Mouse (Mus musculus): ENCODE data around the gene Dhx32. TPM values are rescaled to one million over a fixed set of nuclear protein-coding genes. Genes with fewer than 3 reads are reported as not detected.

Gene Dhx32
- polyA plus RNA-seq, 1 experiment from 2014 or later = 72.3 TPM

DNA sequence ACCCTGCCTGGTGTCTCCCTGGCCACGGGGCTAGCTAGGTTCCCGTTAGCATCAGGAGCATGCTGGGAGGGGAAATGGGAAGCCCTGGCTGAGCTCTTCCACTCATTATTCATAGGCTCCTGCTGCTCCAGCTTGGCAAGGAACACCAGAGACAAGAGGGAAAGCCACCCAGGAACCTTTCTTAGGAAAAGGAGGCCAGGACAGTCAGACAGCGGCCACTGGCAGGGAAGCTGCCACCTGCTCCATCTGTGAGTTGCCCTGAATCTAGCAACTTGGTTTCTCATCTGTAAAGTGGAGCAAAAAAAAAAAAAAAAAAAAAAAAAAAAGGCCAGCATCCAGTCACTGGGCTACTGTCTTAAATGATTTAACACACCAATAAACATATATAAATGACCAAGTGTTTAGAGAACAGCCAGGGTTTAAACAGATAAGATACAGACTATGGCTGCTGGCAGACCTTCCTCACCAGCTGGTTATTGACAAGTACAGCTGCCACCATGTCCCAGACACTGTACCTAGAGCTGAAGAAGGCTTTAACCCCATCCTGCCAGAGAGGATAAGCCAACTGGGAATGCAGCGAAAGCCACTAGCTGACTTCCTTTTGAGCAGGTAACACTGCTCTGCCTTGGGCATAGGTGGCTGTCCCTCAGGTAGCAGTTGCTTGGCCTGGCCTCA, 50.4 kb downstream of the Dhx32 start:
- peaks cover 15% of the 10 kb centered on the region for H3K36me3 ChIP-seq (ENCODE audit: control insufficient read depth, insufficient read depth, low read length)
- H3K4me2 ChIP-seq (ENCODE audit: low read length) = no peak overlapping the region
- H3K9me3 ChIP-seq (ENCODE audit: control insufficient read depth, low read length) = no peaks in the 10 kb centered on the region
- H3K9ac ChIP-seq (ENCODE audit: low read length) = no peak overlapping the region
- no peak for ATAC-seq (replicated peaks; ENCODE audit: low FRiP score, low TSS enrichment, low read depth)
- no peak overlapping the region for H3K27ac ChIP-seq (ENCODE audit: low read depth)
- no peak overlapping the region for H3K4me3 ChIP-seq (ENCODE audit: low read depth, low read length)
- 58% methylated on average over 4 of the region's 4 CpGs for WGBS
- no peak for DNase-seq (ENCODE audit: low spot score)
- H3K27me3 ChIP-seq (replicated peaks; ENCODE audit: control insufficient read depth, insufficient read depth, low read length) = no peaks in the 10 kb centered on the region
- no peaks in the 10 kb centered on the region for H3K4me1 ChIP-seq (replicated peaks; ENCODE audit: control insufficient read depth, insufficient read depth, low read length)

DNA sequence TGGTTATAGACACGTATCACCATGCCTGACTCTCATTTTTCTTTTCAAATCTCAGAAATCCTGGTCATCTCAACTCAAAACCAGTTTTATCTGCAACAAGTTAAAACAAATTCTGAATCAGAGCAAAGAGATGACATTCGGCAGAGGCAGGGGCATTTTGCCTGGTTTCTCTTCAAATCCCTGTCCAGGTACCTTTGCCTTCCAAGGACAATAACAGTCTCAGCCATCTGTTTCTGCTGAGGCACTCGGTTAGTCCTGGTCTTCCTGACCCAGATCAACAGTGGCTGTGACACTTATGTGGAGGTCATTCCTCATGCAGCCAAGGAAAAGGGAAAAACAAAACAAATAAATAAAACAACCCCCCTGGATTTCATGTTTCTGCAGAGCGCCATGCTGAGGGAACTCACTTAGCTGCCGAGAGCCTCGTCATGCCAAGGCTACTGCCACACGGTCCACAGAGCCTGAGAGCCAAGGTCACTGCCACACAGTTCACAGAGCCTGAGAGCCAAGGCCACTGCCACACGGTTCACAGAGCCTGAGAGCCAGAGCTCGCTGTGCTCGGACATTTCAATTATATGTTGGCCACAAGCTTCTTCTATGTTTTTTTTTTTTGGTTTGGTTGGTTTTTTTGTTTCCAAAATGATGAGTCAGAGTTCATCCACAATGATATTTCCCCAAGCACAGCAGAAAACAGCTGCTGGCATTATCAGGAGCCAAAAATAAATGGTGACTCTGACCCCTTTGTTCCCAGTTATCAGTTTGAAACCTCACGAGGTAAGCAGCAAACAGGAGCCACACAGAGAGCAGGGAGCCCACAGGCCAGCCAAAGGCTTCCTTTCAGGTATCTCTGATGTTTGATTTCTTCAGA, 52.0 kb downstream of the Dhx32 start:
- ATAC-seq (replicated peaks; ENCODE audit: low FRiP score, low TSS enrichment, low read depth) (no peak), DNase-seq (ENCODE audit: low spot score) (no peak)
- Histone ChIP-seq H3K27ac (ENCODE audit: low read depth) (no peak overlapping the region), H3K4me2 (ENCODE audit: low read length) (no peak overlapping the region), H3K27me3 (replicated peaks; ENCODE audit: control insufficient read depth, insufficient read depth, low read length) (no peaks in the 10 kb centered on the region), H3K9ac (ENCODE audit: low read length) (no peak overlapping the region), H3K36me3 (ENCODE audit: control insufficient read depth, insufficient read depth, low read length) (peaks cover 13% of the 10 kb centered on the region; the same call in 1 of the 2 replicates), H3K4me3 (ENCODE audit: low read depth, low read length) (no peak overlapping the region), H3K9me3 (ENCODE audit: control insufficient read depth, low read length) (no peaks in the 10 kb centered on the region), H3K4me1 (replicated peaks; ENCODE audit: control insufficient read depth, insufficient read depth, low read length) (no peaks in the 10 kb centered on the region)
- WGBS = 83% methylated on average over 11 of the region's 11 CpGs

DNA sequence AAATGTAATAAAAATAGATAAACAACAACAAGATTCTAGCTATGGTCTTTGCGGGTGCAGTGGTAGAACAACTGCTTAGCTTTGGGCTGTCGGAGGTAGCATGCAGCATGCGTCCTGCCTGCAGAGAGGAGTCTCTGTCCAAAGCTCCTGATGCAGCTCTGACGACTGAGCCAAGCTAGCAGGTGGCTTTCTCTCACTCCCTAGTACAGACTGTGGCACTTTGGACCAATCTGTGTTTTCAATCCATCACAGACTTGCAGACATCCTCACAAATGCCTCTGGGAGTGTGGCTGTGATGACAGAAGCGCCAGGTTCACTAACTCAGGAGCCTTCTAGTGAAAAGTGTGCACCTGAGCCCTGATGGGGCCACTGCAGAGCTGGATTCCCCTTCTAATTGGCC, 53.2 kb downstream of the Dhx32 start:
- Histone ChIP-seq H3K27me3 (replicated peaks; ENCODE audit: control insufficient read depth, insufficient read depth, low read length) (no peaks in the 10 kb centered on the region), H3K4me3 (ENCODE audit: low read depth, low read length) (no peak overlapping the region), H3K4me2 (ENCODE audit: low read length) (no peak overlapping the region), H3K9me3 (ENCODE audit: control insufficient read depth, low read length) (no peaks in the 10 kb centered on the region), H3K9ac (ENCODE audit: low read length) (no peak overlapping the region), H3K4me1 (replicated peaks; ENCODE audit: control insufficient read depth, insufficient read depth, low read length) (no peaks in the 10 kb centered on the region), H3K36me3 (ENCODE audit: control insufficient read depth, insufficient read depth, low read length) (peaks cover 18% of the 10 kb centered on the region), H3K27ac (ENCODE audit: low read depth) (no peak overlapping the region)
- WGBS = 70% methylated on average over 5 of the region's 5 CpGs
- DNase-seq (ENCODE audit: low spot score) (no peak), ATAC-seq (replicated peaks; ENCODE audit: low FRiP score, low TSS enrichment, low read depth) (no peak)

DNA sequence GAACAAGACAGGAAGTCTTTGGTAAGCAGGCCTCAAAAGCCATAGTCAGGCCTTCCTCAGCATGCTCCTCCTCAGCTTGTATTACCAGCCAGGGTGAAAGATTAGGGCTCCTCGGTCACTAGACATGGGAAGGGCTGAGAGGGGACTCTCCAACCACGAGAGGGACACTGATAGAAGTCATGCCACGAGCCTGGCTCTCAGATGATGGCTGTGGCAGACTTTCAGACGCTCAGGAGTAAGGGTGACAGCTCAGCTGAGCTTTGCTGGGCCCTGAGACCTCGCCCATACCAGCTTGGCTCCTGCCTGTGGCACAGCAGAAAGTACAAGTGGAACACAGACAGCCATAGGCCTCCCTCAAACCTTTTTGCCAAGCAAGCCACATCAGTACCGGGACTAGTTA, 55.5 kb downstream of the Dhx32 start:
- H3K4me3 ChIP-seq (ENCODE audit: low read depth, low read length) = no peak overlapping the region
- no peak for ATAC-seq (replicated peaks; ENCODE audit: low FRiP score, low TSS enrichment, low read depth)
- H3K9ac ChIP-seq (ENCODE audit: low read length) = no peak overlapping the region
- DNase-seq (ENCODE audit: low spot score) = no peak
- H3K27me3 ChIP-seq (replicated peaks; ENCODE audit: control insufficient read depth, insufficient read depth, low read length) = no peaks in the 10 kb centered on the region
- peaks cover 32% of the 10 kb centered on the region for H3K36me3 ChIP-seq (ENCODE audit: control insufficient read depth, insufficient read depth, low read length)
- H3K4me2 ChIP-seq (ENCODE audit: low read length) = no peak overlapping the region
- H3K4me1 ChIP-seq (replicated peaks; ENCODE audit: control insufficient read depth, insufficient read depth, low read length) = no peaks in the 10 kb centered on the region
- H3K9me3 ChIP-seq (ENCODE audit: control insufficient read depth, low read length) = no peaks in the 10 kb centered on the region
- no peak overlapping the region for H3K27ac ChIP-seq (ENCODE audit: low read depth)
- WGBS = 78% methylated on average over 6 of the region's 6 CpGs

DNA sequence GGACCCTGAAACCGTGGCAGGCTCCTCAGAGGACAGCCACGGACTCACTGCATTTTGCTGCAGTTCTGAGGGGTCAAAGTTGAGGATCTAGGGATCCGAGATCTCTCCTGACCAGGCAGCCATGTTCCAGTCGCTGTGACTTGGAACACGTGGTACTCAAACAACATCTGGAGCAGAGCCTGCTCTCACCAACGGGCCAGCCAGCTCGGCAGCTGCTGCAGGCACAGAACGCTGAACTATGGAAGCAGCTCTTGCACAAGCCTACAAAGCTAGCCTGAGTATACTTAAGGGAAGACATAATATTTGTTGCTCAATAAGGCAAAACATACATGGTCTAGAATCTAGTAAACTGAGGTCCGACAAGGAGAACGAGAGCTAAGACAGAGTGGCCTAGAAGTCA, 57.0 kb downstream of the Dhx32 start:
- H3K9ac ChIP-seq (ENCODE audit: low read length) = no peak overlapping the region
- no peak overlapping the region for H3K27ac ChIP-seq (ENCODE audit: low read depth)
- H3K36me3 ChIP-seq (ENCODE audit: control insufficient read depth, insufficient read depth, low read length) = peaks cover 47% of the 10 kb centered on the region
- ATAC-seq (replicated peaks; ENCODE audit: low FRiP score, low TSS enrichment, low read depth) = no peak
- no peak overlapping the region for H3K4me2 ChIP-seq (ENCODE audit: low read length)
- H3K4me3 ChIP-seq (ENCODE audit: low read depth, low read length) = no peak overlapping the region
- 81% methylated on average over 10 of the region's 10 CpGs for WGBS
- H3K4me1 ChIP-seq (replicated peaks; ENCODE audit: control insufficient read depth, insufficient read depth, low read length) = no peaks in the 10 kb centered on the region
- no peaks in the 10 kb centered on the region for H3K9me3 ChIP-seq (ENCODE audit: control insufficient read depth, low read length)
- no peak for DNase-seq (ENCODE audit: low spot score)
- no peaks in the 10 kb centered on the region for H3K27me3 ChIP-seq (replicated peaks; ENCODE audit: control insufficient read depth, insufficient read depth, low read length)

DNA sequence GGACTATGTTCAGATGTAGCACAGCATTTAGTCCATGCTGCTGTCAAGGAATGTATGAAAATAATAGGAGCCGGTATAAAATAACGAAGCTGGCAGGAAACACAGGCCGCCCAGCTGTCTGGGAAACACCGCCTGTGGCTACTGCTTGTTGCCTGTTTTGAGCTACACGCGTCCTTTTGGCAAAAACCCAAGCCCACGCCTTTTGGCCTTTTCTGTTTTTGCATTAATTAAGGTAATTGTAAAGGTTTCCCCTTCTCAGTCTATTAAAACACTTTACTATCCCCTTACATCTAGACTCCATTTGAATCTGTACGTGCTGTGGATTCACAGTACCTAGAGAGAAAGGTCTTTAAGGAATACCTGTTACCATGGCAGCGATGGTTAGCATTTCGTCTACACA, 57.7 kb downstream of the Dhx32 start:
- 93% methylated on average over 10 of the region's 10 CpGs for WGBS
- Histone ChIP-seq H3K27ac (ENCODE audit: low read depth) (no peak overlapping the region), H3K4me1 (replicated peaks; ENCODE audit: control insufficient read depth, insufficient read depth, low read length) (no peaks in the 10 kb centered on the region), H3K9ac (ENCODE audit: low read length) (no peak overlapping the region), H3K4me2 (ENCODE audit: low read length) (no peak overlapping the region), H3K4me3 (ENCODE audit: low read depth, low read length) (no peak overlapping the region), H3K36me3 (ENCODE audit: control insufficient read depth, insufficient read depth, low read length) (peaks cover 54% of the 10 kb centered on the region), H3K27me3 (replicated peaks; ENCODE audit: control insufficient read depth, insufficient read depth, low read length) (no peaks in the 10 kb centered on the region), H3K9me3 (ENCODE audit: control insufficient read depth, low read length) (no peaks in the 10 kb centered on the region)
- ATAC-seq (replicated peaks; ENCODE audit: low FRiP score, low TSS enrichment, low read depth) = no peak
- no peak for DNase-seq (ENCODE audit: low spot score)

DNA sequence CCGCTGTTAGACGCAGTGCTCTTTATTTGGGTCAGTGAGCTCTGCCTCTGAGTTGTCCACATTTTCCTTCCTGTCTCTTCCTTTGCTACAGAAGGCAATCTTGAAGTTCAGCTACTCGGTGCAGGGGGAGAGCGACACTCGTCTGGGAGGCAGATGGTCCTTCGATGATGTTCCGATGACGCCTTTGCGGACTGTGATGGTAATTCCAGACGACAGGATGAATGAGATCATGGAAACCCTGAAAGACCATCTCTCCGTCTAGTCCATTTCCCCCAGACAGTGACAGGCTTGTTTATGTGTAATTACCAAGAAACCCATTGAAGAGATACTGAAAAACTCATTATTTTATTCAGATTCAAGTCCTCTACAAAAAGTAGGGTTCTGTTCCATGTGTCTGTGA, 61.9 kb downstream of the Dhx32 start:
- no peaks in the 10 kb centered on the region for H3K27me3 ChIP-seq (replicated peaks; ENCODE audit: control insufficient read depth, insufficient read depth, low read length)
- H3K36me3 ChIP-seq (ENCODE audit: control insufficient read depth, insufficient read depth, low read length) = peaks cover 96% of the 10 kb centered on the region
- no peak overlapping the region for H3K4me3 ChIP-seq (ENCODE audit: low read depth, low read length)
- no peak for DNase-seq (ENCODE audit: low spot score)
- H3K9ac ChIP-seq (ENCODE audit: low read length) = no peak overlapping the region
- H3K27ac ChIP-seq (ENCODE audit: low read depth) = no peak overlapping the region
- no peaks in the 10 kb centered on the region for H3K4me1 ChIP-seq (replicated peaks; ENCODE audit: control insufficient read depth, insufficient read depth, low read length)
- WGBS = 86% methylated on average over 11 of the region's 11 CpGs
- H3K9me3 ChIP-seq (ENCODE audit: control insufficient read depth, low read length) = no peaks in the 10 kb centered on the region
- no peak overlapping the region for H3K4me2 ChIP-seq (ENCODE audit: low read length)
- ATAC-seq (replicated peaks; ENCODE audit: low FRiP score, low TSS enrichment, low read depth) = no peak

DNA sequence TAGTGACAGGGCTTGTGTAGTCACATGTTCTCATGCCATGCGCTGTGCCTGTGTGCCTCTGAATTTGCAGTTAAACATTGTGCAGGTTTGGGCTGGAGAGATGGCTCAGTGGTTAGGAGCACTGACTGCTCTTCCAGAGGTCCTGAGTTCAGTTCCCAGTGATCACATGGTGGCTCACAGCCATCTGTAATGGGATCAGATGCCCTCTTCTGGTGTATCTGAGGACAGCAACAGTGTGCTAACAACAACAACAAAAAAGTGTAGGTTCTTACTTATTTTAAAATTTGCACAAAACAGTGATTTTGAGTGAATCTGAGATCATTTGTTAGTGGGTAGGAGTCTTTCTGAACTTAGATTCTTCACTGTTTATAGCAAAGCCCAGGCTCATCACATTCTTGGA, 63.9 kb downstream of the Dhx32 start:
- Histone ChIP-seq H3K9ac (ENCODE audit: low read length) (no peak overlapping the region), H3K4me1 (replicated peaks; ENCODE audit: control insufficient read depth, insufficient read depth, low read length) (no peaks in the 10 kb centered on the region), H3K27ac (ENCODE audit: low read depth) (no peak overlapping the region), H3K27me3 (replicated peaks; ENCODE audit: control insufficient read depth, insufficient read depth, low read length) (no peaks in the 10 kb centered on the region), H3K9me3 (ENCODE audit: control insufficient read depth, low read length) (no peaks in the 10 kb centered on the region), H3K4me2 (ENCODE audit: low read length) (no peak overlapping the region), H3K36me3 (ENCODE audit: control insufficient read depth, insufficient read depth, low read length) (peaks cover 100% of the 10 kb centered on the region), H3K4me3 (ENCODE audit: low read depth, low read length) (no peak overlapping the region)
- no peak for ATAC-seq (replicated peaks; ENCODE audit: low FRiP score, low TSS enrichment, low read depth)
- DNase-seq (ENCODE audit: low spot score) = no peak
- 97% methylated on average over 1 of the region's 1 CpGs for WGBS
